Mouse (Mus musculus) testis, postnatal 14 days (tissue): ENCODE measurements at regions not wholly inside any gene's neighbourhood (a gene's known extent, or its start where the extent isn't known, plus 50 kb on each side); places are given as distances from the start of the nearest gene placed in this dataset.

Source experiments
- DNase-seq: peaks from one replicate; pipeline ENCODE4 v3.0.0; 2021; ENCODE audit warnings: low spot score

DNA sequence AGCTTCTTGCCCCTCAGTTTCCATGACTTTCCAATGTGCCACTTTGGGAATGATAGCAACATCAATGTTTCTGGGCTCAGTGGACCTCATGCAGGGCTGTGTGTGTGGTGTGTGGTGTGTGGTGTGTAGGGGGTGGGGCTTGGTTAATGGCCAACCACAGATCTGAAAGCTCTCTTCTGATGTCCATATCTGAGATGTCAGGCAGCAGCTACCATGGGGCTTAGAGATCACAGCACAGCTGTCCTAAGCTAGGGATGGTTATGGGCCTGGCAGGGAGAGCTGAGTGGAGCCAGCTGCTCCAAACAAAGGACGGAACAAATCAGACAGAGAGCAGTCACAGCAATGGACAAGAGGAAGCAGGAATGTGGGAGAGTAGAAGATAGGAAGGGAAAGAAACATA, 606.8 kb upstream of the Cdh5 start:
- no peak for DNase-seq

DNA sequence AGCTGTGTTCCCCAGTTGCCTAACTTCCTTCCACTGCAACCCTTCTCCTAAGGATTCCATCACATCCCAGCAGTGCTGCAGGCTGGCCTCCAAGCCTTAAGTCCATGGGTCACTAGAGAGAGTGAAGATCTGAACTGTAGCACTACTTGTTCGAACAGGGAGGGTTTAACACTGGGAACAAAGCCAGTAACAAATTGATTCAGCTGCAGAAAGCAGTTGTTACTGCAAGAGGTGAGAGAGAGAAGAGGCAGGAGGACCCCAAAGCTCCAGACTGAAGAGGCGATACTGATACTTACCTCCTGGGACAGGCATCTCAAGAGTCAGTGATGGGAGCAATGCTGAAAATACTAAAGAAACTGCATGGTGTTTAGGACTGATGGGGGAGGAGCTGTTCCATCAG, 600.1 kb upstream of the Cdh5 start:
- DNase-seq = no peak

DNA sequence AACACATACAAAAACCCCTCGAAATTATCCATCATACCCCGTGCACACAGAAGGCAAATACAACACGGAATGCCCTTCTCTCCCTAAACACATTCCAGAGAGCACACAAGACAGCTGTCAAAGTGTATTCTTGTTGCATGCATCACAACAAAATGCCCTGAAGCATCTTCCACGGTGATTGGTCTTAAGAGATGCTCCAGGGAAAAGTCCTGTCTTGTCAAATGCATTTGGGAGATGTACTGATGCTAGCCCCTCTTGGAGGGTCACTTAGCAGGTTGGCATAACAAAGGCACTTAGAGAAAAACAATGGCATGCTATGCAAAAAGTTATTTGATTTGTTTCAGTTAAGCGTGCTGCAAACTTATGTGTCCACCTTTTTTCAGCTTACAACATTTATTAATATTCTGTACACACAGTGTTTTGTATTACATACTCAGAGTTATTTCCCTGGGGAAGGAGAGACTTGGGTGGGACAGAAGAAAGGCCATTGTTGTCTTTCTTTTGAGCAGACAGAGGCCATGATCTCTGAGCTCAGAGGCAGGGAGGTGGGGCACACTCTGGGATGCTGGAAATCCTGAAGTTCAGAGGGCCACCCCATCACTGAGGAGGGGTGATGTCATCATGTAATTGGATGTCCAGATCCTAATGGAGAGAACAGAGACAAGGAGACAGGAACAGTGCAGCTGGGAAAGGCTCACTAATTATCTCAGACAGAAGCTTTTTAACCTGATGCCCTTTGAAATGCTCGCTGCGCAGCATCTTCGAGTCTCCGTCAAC, 598.2 kb upstream of the Cdh5 start:
- DNase-seq = no peak

DNA sequence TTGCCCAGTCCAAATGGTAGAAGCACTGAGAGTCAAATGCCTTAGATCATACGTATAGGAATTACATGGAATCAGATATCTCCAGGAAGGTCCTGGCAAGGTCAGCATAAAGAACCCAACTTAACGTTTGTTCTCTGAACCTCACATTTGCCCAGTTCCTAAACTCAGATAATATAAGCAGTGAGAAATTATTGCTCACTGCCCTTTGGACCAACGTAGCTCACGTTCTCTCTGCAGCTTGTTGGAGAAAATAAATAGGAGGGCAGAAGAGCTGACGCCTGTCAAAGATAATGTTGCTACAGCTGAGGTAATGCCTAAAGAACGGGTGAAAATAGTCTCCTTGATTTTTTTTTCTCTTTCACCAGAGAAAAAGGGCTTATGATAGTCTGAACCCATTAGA, 595.1 kb upstream of the Cdh5 start:
- no peak for DNase-seq

DNA sequence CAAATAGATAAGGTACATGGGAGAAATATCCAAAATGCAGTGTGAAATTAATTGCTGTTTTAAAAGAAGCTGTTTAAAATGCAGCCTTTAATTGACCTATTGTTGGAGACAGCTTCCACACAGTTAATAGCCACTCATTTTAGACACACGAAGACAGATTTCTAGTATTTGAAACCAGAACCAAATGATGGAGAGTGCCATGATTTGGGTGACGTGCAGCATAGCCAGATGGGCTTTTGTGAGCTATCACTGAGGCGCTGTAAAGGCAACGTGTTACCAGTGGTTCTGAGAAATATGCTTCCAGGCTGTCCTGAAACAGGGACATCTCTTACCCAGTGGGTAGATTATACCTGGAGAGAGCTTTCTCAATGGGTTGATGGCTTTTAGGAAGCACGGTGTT, 594.4 kb upstream of the Cdh5 start:
- DNase-seq = no peak

DNA sequence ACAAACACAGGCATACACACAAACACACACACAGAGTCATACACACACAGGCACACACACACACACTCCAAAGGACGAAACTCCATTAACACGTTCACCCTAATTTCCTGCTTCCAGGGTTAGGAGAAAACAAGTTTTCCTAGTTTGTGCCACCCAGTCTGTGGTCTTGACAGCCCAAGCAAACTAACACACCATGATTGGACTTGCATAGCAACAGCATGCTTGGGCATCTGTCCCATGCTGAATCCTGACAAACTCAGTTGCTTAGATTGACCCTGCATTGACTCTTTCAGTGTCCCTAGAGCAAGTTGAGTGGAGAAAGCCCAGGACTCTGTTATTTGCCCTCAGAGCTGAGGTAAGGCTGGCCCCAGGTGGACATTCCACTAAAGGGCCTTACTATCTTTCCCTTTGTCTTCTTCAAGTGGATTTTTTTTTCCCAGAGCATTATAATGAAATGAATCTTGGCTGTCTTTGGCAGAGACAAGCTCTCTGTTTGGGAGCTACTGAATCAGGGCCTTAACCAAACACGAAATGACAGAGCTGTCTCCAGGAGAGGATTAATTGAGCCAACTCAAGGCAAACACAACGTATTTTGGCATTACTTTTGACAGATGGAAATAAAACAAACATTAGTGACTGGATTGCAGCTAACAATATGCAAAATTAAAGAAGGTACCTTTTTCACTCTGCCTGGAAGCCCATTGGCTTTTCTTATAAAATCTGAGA, 581.1 kb upstream of the Cdh5 start:
- DNase-seq = no peak

DNA sequence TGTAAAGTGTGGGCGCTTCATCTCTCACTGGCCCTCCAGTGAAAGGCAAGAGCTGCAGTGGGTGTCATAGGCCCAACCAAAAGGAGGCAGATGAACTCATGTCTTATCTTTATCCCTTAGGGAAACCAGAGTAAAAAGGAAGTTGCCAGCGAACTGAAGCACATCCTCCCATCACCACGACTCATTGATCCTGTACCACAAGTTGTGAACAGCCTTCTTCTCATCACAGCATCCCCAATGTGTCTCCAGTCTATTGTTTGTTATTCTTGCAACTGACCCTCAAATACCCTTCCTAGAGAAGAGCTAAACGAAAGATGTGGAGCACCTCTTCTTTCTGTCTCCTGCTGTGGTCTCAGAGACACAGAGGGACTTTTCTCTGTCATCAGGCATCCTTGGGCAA, 570.5 kb upstream of the Cdh5 start:
- DNase-seq = no peak

DNA sequence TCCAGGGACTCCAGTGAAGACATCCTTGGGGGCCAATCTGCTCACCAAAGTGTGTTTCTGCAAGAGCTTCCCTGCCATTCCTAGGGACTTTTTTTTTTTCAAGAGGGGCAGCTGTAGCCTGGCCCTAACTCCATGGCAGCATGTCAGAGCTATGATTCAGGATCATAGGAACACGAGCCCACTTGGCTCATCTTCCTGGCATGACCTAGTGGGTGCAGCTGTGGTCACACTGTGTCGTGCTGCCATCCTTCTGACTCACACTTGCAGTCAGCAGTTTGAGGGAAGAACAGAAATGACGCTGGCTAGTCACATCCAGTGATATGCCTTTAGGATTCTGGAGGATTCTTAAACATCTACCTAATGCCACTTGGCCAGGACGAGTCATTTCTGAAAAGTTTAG, 566.5 kb upstream of the Cdh5 start:
- no peak for DNase-seq

DNA sequence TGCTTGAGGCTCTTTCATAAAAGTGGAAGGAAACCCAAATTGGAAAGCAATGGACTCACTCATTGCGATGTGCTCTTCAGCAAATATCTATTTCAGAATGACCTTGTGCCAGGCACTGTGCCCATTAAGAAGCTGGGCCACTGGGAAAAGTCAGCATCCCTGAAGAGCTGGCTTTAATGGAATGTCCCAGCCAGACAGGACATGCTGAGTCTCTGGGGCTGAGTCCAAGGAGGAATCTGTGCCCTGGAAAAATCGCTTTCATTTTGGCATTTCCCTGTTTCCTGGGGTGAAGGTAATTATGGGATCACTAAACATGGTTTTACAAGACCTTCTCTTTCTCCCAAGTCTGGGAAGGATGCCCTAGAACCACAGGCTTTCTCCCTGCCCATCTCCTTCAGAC, 564.6 kb upstream of the Cdh5 start:
- no peak for DNase-seq

DNA sequence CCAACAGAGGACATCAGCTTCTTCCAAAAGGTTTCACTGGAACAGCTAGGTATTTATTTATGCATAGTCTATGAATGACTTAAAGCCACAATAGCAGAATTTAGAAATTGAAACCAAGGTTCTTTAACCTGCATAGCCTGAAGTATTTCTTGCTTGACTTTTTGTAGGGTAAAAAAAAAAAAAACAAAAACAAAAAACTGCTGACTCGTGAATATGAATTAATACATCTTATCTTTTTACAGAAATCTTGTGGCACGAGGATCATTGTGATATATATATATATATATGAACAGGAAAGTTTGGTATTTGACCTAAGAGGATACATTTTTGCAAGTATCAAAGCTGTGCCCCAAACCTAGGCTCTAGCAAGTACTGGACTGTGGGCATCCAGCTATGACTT, 559.5 kb upstream of the Cdh5 start:
- DNase-seq = no peak

DNA sequence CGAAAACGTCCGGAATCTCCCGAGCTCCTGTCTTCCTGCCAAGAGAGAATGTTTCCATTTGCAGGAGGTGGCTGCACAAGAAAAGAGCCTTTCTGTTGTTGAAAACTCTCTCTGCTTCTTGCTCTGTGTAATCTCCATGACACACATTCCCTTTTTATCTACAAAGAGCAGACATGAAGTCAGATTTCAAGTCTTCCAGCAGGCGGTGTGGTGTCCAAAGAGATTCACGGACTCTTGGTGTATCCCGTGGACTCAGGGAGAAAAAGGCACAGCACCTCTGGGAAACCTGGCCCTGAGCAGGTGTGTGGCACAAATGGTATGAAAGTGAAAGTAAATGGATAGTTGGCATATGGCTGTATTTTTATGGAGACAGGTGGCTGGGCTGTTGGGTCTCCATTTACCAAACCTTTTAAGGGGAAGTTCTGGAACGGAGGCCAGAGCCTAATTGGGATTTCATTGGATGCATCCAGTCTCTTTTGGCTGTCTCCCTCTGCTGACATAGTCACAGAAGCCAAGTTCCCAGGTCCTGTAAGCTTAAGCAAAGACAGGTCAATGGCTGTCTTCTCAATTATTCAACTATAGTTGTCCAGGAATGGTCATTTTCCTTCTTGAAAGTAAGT, 549.4 kb upstream of the Cdh5 start:
- DNase-seq = no peak

DNA sequence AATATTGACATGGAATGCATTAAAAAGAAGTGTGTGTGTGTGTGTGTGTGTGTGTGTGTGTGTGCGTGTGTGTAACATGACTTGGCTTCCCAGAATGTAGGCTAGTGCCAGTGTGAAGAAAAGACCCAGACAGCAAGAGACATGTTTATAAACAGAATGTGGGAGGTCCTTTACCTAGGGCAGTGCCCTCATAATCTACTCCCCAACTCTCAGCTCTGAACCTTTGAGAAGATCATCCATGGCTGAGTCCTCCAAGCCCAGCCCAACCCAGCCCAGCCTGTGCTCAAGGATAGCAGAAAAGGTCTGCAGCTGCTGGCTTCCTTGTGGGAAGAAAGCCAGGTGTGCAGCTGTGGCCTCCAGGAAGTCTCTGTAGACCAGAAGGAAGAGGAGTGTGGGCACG, 539.8 kb upstream of the Cdh5 start:
- DNase-seq = no peak

DNA sequence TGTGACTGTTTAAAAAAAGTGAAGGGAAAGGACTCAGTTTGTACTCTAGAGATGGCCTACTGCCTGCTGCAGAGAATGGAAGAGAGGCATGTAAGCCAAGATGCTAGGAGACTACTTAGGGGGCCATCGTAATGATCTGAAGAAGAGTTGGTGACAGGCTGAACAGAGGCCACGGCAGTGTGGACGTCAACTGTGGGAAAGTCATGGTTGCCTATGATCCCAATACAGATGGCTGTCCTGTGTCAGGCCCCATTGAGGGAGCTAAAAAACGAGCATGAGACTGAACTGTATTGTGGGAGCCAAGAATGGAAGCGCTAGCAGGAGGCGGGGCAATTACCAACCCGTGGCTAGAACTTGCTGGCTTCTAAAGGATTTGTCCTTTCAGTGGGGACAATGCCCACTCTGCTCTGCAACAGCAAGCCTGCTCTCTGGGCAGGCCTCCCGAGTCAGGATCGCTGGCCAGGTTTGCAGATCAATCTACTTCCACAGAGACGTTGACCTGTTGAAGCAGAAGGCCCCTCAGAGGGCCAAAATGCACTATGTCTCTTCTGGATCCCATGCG, 530.5 kb upstream of the Cdh5 start:
- no peak for DNase-seq

DNA sequence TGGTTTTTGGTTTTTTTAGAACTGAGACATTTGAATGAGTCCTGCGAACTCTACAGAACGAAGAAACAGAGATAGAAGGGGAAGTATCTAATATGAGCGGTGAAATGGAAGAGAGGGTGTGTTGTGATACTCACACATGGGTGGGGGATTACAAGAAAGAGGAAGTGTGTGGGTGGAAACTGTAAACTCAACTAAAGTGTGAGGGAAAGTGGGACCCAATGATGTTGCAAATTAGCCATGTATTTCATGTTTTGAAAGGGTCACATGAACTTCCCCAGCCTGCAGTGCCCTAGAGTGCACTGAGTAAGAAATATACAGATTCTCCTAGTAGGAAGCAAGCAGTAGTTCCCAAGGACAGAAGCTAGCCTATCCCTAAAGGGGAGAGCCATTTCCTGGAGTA, 524.3 kb upstream of the Cdh5 start:
- no peak for DNase-seq

DNA sequence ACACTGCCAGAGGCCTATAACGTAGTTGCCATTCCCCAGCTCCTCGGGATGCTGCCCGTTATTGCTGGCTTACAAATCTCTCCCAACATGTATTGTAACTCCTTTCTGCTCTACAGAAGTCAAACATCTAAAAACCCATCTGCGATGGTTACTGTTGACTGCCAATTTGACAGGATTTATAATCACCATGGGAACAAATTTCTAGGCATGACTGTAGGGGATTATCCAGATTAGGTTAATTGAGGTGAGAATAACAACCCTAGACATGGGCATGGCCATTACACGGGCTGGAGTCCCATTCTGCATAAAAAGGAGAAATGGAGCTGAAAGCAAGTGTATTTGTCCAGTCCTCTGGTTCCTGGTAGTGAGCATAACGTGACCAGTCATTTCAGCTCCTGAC, 523.4 kb upstream of the Cdh5 start:
- DNase-seq = no peak

DNA sequence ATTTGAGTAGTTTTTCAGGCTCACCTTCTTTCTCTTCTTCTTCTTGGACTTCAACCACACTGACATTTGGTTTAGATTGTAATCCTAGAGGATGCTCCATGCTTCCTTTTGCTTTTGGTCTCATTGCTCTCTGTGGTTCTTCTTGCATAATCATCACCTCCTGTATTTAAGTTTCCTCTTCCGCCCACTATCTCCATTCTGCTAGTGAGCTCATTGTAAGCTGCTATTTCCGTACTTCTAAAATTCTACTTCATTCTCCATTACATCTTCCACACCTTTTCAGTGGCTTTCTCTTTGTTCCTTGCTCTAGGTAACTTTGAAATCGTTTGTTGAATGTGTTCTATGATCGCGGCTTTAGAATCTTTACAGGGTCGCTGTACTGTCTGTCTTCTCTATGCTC, 493.1 kb upstream of the Cdh5 start:
- no peak for DNase-seq

DNA sequence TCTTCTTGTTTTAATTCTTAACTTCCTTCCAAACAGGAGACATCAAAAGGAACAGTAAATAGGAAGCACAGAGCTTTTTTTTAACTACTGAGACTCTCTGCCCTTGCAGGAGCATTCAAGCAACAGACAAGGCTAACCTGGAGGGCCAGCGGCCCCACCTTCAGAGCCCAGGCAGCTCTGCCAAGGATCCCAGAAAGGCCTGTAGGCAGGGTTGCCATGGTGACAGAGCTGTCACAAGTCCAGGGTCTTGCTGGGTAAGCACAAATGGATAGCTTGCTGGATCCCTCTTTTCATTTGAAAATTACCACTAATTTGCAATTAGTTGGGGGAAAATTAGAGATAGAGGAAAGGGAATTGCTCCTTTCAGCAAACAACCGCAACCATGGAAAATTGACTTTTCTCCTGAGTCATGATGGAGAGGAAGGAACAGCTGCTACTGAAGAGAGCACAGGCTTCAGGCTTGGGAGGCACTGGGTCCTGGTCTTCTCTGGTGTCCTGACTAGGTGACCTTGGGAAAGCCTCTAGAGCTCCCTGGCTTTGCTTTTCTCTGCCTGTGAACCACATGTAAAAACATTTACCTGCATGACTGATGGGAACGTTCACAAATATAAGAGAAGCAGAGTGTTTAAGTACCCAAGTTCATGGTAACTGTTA, 477.5 kb upstream of the Cdh5 start:
- DNase-seq = no peak

DNA sequence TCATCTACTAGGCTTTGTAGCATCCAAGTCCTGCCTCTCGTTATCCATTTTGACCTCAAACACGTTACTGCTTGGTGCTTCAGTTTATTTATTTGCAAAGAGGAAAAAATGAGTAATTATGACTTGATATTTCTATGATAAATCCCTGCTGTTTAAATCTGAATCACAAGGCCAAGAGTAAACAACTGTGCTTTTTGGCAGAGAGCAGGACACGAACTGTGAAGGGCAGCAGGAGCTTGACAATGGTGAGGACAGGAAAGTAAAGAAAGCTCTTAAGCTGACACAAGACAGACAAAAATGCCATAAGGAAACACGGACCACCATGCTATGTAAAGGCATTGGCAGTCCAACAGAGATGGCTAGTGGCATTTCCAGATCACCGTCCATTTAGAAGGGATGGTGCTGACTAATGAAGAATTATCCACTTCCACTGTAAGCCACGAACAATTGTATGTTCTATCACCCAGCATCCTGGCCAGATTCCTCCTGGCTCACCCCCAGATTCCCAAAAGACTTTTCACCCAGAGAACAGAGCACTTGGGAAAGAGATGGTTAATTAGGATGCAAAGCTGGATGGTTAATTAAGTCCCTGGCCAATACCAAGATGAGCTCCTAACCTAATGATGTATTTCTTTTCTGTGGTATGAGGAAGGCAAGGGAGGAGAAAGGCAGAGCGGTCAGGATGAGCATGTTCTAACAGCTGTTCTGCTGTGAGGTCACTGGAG, 476.1 kb upstream of the Cdh5 start:
- DNase-seq = no peak

DNA sequence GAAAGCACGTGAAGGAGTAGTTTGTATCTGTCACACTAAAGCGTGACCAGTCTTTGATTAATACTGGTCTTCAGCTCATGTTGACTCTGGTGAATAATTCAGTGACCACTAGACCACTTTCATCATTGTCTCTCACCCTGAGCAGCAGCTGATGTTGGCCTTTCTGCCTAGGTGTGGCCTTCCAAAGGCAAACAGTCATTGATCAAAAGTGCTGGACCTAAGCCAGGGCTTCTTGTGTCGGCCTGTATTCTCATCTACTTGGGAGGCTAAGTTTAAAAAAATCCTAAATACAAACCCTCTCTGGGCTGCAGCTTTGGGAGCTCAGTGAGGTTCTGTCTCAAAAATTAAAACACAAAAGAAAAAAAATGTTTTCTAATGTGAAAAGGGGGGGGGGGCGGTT, 475.0 kb upstream of the Cdh5 start:
- no peak for DNase-seq

DNA sequence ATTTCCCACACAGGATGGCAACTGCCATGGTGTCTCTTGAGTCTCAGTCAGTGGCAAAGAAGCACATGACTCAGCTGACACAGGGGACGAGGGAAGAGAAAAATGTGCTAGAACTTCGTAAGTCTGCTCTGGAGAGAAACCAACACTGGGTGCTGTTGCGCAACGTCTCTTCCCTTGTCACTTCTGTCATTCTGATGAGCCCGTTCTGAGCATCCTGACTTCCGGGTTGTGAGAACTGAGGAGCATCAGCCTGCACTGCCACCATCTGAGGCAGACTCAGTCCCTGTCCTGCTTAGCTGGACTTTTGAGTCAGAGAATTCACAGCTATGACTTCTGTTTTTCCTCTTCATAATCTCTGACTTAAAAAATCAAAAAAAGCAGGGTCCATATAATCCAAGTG, 468.9 kb upstream of the Cdh5 start:
- no peak for DNase-seq

DNA sequence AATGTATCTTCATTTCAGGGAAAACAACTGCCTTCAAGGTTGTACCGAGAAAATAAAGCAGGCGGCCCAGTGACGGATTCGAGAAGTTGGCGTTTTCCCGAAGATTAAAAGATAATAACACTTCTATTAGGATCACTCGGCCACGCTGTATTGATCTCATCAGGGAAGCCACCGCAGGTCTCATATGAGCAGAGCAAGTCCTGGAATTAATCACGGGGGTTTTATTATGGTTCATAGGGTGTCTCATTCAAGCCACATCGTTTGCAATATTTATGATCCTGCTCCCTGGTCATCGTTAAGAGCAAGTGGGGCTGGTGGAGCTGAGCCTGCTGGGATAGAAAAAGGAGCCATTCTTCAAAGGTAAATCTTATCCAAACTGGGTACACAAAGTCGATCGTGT, 466.5 kb upstream of the Cdh5 start:
- no peak for DNase-seq

DNA sequence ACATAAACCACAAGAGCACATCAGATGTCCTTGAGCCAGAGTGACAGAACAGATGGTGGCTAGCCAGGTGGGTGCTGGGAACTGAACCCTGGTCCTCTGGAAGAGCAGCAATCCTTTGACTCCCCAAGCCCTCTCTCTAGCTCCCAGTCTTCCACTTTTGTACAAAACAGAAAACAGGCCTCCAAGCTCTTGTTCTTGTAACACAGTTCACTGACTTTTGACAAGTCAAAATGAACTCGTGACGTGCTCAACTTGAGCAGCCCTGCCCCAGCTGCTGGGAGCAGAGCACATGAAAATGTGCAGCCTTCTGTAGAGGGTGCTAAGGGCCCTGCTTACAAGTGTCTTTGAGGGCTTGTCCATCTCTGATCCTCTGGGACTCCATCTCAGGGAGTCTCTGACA, 457.8 kb upstream of the Cdh5 start:
- DNase-seq = no peak
